Comparison of ENCODE assay signal across 8 mouse cellular contexts in the genomic region with DNA sequence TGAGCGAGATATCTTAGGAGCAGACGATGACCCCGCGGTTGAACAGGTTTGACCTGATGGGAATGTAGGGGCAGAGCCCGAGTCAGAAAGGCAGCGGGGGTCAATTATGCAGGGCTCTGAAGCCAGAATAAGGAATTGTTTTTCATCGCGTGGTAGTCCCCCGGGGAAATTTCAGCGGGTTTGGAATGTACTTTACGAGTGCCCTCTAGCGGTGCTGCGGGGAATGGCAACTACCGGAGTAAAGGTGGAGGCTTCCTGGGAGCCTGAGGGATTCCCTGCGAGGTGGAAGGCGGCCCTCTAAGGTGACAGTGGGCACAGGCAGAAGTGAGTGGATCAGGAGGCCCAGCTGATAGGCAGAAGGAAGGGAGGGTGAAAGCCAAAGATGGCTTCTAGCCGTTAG.
DNase-seq lines count a peak whose midpoint lies in the region; ATAC-seq and TF ChIP-seq lines count a peak whose summit lies in the region.

No protein-coding gene starts in this region.

- WGBS in bone marrow, adult 2 months = 8% methylated on average over 17 of the region's 17 CpGs
- under 1% methylated on average over 17 of the region's 17 CpGs for WGBS in embryonic facial prominence, embryonic 13.5 days
- 3% methylated on average over 17 of the region's 17 CpGs for WGBS in heart, embryonic 11.5 days (ENCODE audit: insufficient replicate concordance)
- WGBS in kidney, postnatal 0 days = 1% methylated on average over 17 of the region's 17 CpGs
- 5% methylated on average over 17 of the region's 17 CpGs for WGBS in liver, embryonic 15.5 days (ENCODE audit: insufficient replicate concordance)
- WGBS in neural tube, embryonic 12.5 days = 1% methylated on average over 17 of the region's 17 CpGs
- WGBS in stomach, postnatal 0 days = 3% methylated on average over 17 of the region's 17 CpGs

- peak overlapping the region; percentile 2 for H3ac ChIP-seq in C2C12 (ENCODE audit: control insufficient read depth, insufficient read length, low read depth)

- H3K36me3 ChIP-seq in C2C12 (ENCODE audit: control insufficient read depth, insufficient read depth) = no peaks in the 10 kb centered on the region
- H3K36me3 ChIP-seq in embryonic facial prominence, embryonic 13.5 days = no peaks in the 10 kb centered on the region
- H3K36me3 ChIP-seq in heart, embryonic 11.5 days (ENCODE audit: control insufficient read depth, insufficient read depth, low read length) = no peaks in the 10 kb centered on the region
- H3K36me3 ChIP-seq in kidney, postnatal 0 days (ENCODE audit: insufficient read depth, low read length) = no peaks in the 10 kb centered on the region
- H3K36me3 ChIP-seq in liver, embryonic 15.5 days (replicated peaks) = no peaks in the 10 kb centered on the region
- H3K36me3 ChIP-seq in neural tube, embryonic 12.5 days = no peaks in the 10 kb centered on the region
- no peaks in the 10 kb centered on the region for H3K36me3 ChIP-seq in stomach, postnatal 0 days (ENCODE audit: control insufficient read depth, insufficient read depth, low read length)

- ATAC-seq in embryonic facial prominence, embryonic 13.5 days (ENCODE audit: insufficient number of reproducible peaks, insufficient read depth, low FRiP score, low TSS enrichment, low read depth) = no peak
- ATAC-seq in heart, embryonic 11.5 days (replicated peaks; ENCODE audit: insufficient number of reproducible peaks, low FRiP score, low TSS enrichment) = no peak
- ATAC-seq in kidney, postnatal 0 days (replicated peaks; ENCODE audit: low FRiP score, low read depth) = no peak; the same call in 1 of the 2 replicates
- ATAC-seq in liver, embryonic 15.5 days (ENCODE audit: insufficient read depth) = no peak
- no peak for ATAC-seq in neural tube, embryonic 12.5 days (ENCODE audit: low FRiP score, low read depth)
- ATAC-seq in stomach, postnatal 0 days (ENCODE audit: low FRiP score, low TSS enrichment) = no peak

- TF ChIP-seq CTCF in C2C12 (IDR thresholded peaks at IDR 0.05; ENCODE audit: control insufficient read depth, insufficient read depth, insufficient read length) = peak; percentile 75
- peak; percentile 80 for TF ChIP-seq CTCF in bone marrow, adult 2 months (IDR thresholded peaks at IDR 0.05; ENCODE audit: control insufficient read depth, insufficient read depth, low read length)
- peak; percentile 88 for TF ChIP-seq CTCF in kidney, postnatal 0 days (IDR thresholded peaks at IDR 0.05; ENCODE audit: low read depth)
- peak; percentile 93 for TF ChIP-seq CTCF in stomach, postnatal 0 days (IDR thresholded peaks at IDR 0.05; ENCODE audit: low read depth)

- H3K27ac ChIP-seq in bone marrow, adult 2 months (ENCODE audit: control insufficient read depth, insufficient read depth, low read depth, low read length, poor library complexity) = no peak overlapping the region; the same call in 1 of the 2 replicates
- H3K27ac ChIP-seq in embryonic facial prominence, embryonic 13.5 days = no peak overlapping the region
- no peak overlapping the region for H3K27ac ChIP-seq in heart, embryonic 11.5 days (ENCODE audit: low read depth, low read length)
- H3K27ac ChIP-seq in kidney, postnatal 0 days = no peak overlapping the region
- H3K27ac ChIP-seq in liver, embryonic 15.5 days (replicated peaks) = no peak overlapping the region
- H3K27ac ChIP-seq in neural tube, embryonic 12.5 days = no peak overlapping the region
- H3K27ac ChIP-seq in stomach, postnatal 0 days (replicated peaks) = no peak overlapping the region

- peak overlapping the region; percentile 70 for H3K4me2 ChIP-seq in embryonic facial prominence, embryonic 13.5 days
- peak overlapping the region; percentile 70 for H3K4me2 ChIP-seq in heart, embryonic 11.5 days
- H3K4me2 ChIP-seq in kidney, postnatal 0 days (ENCODE audit: low read length) = peak overlapping the region; percentile 52
- peak overlapping the region; percentile 54 for H3K4me2 ChIP-seq in liver, embryonic 15.5 days
- H3K4me2 ChIP-seq in neural tube, embryonic 12.5 days (replicated peaks) = peak overlapping the region; percentile 67
- H3K4me2 ChIP-seq in stomach, postnatal 0 days (replicated peaks; ENCODE audit: low read depth) = peak overlapping the region; percentile 52

- H3K79me3 ChIP-seq in C2C12 (ENCODE audit: low read depth) = no peaks in the 10 kb centered on the region

- no peaks in the 10 kb centered on the region for H3K4me1 ChIP-seq in bone marrow, adult 2 months (ENCODE audit: control insufficient read depth, insufficient read depth, low read length)
- peaks cover 55% of the 10 kb centered on the region for H3K4me1 ChIP-seq in embryonic facial prominence, embryonic 13.5 days
- H3K4me1 ChIP-seq in heart, embryonic 11.5 days (ENCODE audit: control insufficient read depth, insufficient read depth, low read length) = peaks cover 25% of the 10 kb centered on the region
- H3K4me1 ChIP-seq in kidney, postnatal 0 days (replicated peaks; ENCODE audit: insufficient read depth, low read length) = peaks cover 19% of the 10 kb centered on the region
- peaks cover 17% of the 10 kb centered on the region for H3K4me1 ChIP-seq in liver, embryonic 15.5 days (replicated peaks)
- H3K4me1 ChIP-seq in neural tube, embryonic 12.5 days = peaks cover 38% of the 10 kb centered on the region
- H3K4me1 ChIP-seq in stomach, postnatal 0 days (replicated peaks; ENCODE audit: control insufficient read depth, insufficient read depth) = peaks cover 14% of the 10 kb centered on the region; the same call in 1 of the 2 replicates

- H3K9ac ChIP-seq in embryonic facial prominence, embryonic 13.5 days = peak overlapping the region; percentile 64
- 0 out of 2 replicates have a peak overlapping the region, but pooled peaks have one; percentile 52 for H3K9ac ChIP-seq in heart, embryonic 11.5 days (ENCODE audit: low read depth, low read length)
- H3K9ac ChIP-seq in kidney, postnatal 0 days (ENCODE audit: low read depth, low read length) = no peak overlapping the region
- H3K9ac ChIP-seq in liver, embryonic 15.5 days = no peak overlapping the region
- H3K9ac ChIP-seq in neural tube, embryonic 12.5 days = peak overlapping the region; percentile 23; the same call in 1 of the 2 replicates
- H3K9ac ChIP-seq in stomach, postnatal 0 days (ENCODE audit: low read length) = no peak overlapping the region

- H3K9me3 ChIP-seq in embryonic facial prominence, embryonic 13.5 days = no peaks in the 10 kb centered on the region
- no peaks in the 10 kb centered on the region for H3K9me3 ChIP-seq in heart, embryonic 11.5 days (replicated peaks; ENCODE audit: control insufficient read depth, low read length)
- H3K9me3 ChIP-seq in kidney, postnatal 0 days (replicated peaks; ENCODE audit: low read length) = no peaks in the 10 kb centered on the region
- no peaks in the 10 kb centered on the region for H3K9me3 ChIP-seq in liver, embryonic 15.5 days (replicated peaks)
- H3K9me3 ChIP-seq in neural tube, embryonic 12.5 days = no peaks in the 10 kb centered on the region
- H3K9me3 ChIP-seq in stomach, postnatal 0 days (ENCODE audit: control insufficient read depth, low read length) = no peaks in the 10 kb centered on the region

- peak; percentile 83 for DNase-seq in kidney, postnatal 0 days (ENCODE audit: low spot score)
- peak; percentile 86 for DNase-seq in stomach, postnatal 0 days (ENCODE audit: low spot score)

- no peaks in the 10 kb centered on the region for H3K79me2 ChIP-seq in C2C12 (ENCODE audit: control insufficient read depth, insufficient read depth)

- H3K27me3 ChIP-seq in C2C12 (ENCODE audit: control insufficient read depth, insufficient read depth, insufficient read length) = no peaks in the 10 kb centered on the region
- H3K27me3 ChIP-seq in embryonic facial prominence, embryonic 13.5 days = peaks cover 24% of the 10 kb centered on the region
- H3K27me3 ChIP-seq in heart, embryonic 11.5 days (ENCODE audit: control insufficient read depth, insufficient read depth, low read length) = peaks cover 12% of the 10 kb centered on the region; the same call in 1 of the 2 replicates
- no peaks in the 10 kb centered on the region for H3K27me3 ChIP-seq in kidney, postnatal 0 days (ENCODE audit: insufficient read depth, low read length)
- H3K27me3 ChIP-seq in liver, embryonic 15.5 days = peaks cover 52% of the 10 kb centered on the region
- peaks cover 36% of the 10 kb centered on the region for H3K27me3 ChIP-seq in neural tube, embryonic 12.5 days (replicated peaks)
- H3K27me3 ChIP-seq in stomach, postnatal 0 days (ENCODE audit: control insufficient read depth, insufficient read depth, low read length) = no peaks in the 10 kb centered on the region

- no peak for TF ChIP-seq POLR2A in bone marrow, adult 2 months (IDR thresholded peaks at IDR 0.05; ENCODE audit: borderline replicate concordance, control insufficient read depth, low read depth, low read length)

- no peak for TF ChIP-seq EP300 in stomach, postnatal 0 days (optimal IDR thresholded peaks at IDR 0.05)

- no peak overlapping the region for H3K4me3 ChIP-seq in C2C12 (ENCODE audit: insufficient read depth, poor library complexity, severe bottlenecking)
- H3K4me3 ChIP-seq in bone marrow, adult 2 months (replicated peaks; ENCODE audit: control insufficient read depth, low read depth, low read length) = no peak overlapping the region
- H3K4me3 ChIP-seq in embryonic facial prominence, embryonic 13.5 days = peak overlapping the region; percentile 38
- peak overlapping the region; percentile 34 for H3K4me3 ChIP-seq in heart, embryonic 11.5 days (ENCODE audit: low read depth, low read length)
- H3K4me3 ChIP-seq in kidney, postnatal 0 days (replicated peaks; ENCODE audit: low read depth, low read length) = peak overlapping the region; percentile 15; the same call in 1 of the 2 replicates
- no peak overlapping the region; the same call in 1 of the 2 replicates for H3K4me3 ChIP-seq in liver, embryonic 15.5 days (replicated peaks)
- H3K4me3 ChIP-seq in neural tube, embryonic 12.5 days = peak overlapping the region; percentile 21; the same call in 1 of the 2 replicates
- H3K4me3 ChIP-seq in stomach, postnatal 0 days (ENCODE audit: low read depth, low read length) = peak overlapping the region; percentile 16; the same call in 1 of the 2 replicates

TF ChIP-seq in C2C12, 6 proteins besides CTCF, POLR2A, EP300 and RAD21:
- TF ChIP-seq MYOD1 (IDR thresholded peaks at IDR 0.05; ENCODE audit: control insufficient read depth, insufficient read length, low read depth) = no peak
- no peak for TF ChIP-seq FOSL1 (IDR thresholded peaks at IDR 0.05; ENCODE audit: insufficient read depth, low read length, poor library complexity, severe bottlenecking)
- TF ChIP-seq MAX (IDR thresholded peaks at IDR 0.05) = no peak
- no peak for TF ChIP-seq MYOG (IDR thresholded peaks at IDR 0.05; ENCODE audit: control insufficient read depth, extremely low read depth, insufficient read length)
- TF ChIP-seq CEBPB (IDR thresholded peaks at IDR 0.05; ENCODE audit: low read depth) = no peak
- TF ChIP-seq USF1 (IDR thresholded peaks at IDR 0.05; ENCODE audit: low read depth) = no peak

Comparison
In these comparisons a context has a peak if more than half of its experiments do, and no peak if none do; other contexts are left out.
1. H3K4me3 ChIP-seq: peak in embryonic facial prominence, embryonic 13.5 days (single experiment), heart, embryonic 11.5 days (single experiment), kidney, postnatal 0 days (single experiment), neural tube, embryonic 12.5 days (single experiment) and stomach, postnatal 0 days (single experiment); none in C2C12 (single experiment), bone marrow, adult 2 months (single experiment) and liver, embryonic 15.5 days (single experiment).
2. H3K9ac ChIP-seq: peak in embryonic facial prominence, embryonic 13.5 days (single experiment), heart, embryonic 11.5 days (single experiment) and neural tube, embryonic 12.5 days (single experiment); none in kidney, postnatal 0 days (single experiment), liver, embryonic 15.5 days (single experiment) and stomach, postnatal 0 days (single experiment).
3. Peak in every context shown above with its lines, with median percentiles within 50 percentile points of each other: CTCF ChIP-seq and H3K4me2 ChIP-seq.